Mouse (Mus musculus) adrenal gland, adult 18-20 months (tissue): Measurements from ENCODE around the gene Myo1b. TPM values are rescaled to one million over a fixed set of nuclear protein-coding genes. Genes with fewer than 3 reads are reported as not detected.
A peak's percentile ranks its signal among the peaks of the same experiment; 100 is the strongest.

ENCODE experiments used
- DNase-seq, 2 experiments: peaks; one replicate each; pipeline ENCODE4 v3.0.0; 2021 to 2022; ENCODE audit warnings: low spot score in 2 of 2
- total RNA-seq, 2 experiments: library from RNA; stranded (reverse); gene quantifications; 1 replicate in 1 of 2; 2 replicates in 1 of 2; pipeline ENCODE4 v1.2.3; 2021

Gene Myo1b
- total RNA-seq, 2 experiments from 2014 or later: 44.2 to 44.5 TPM

- DNase-seq: no peak
Measured at GRCm38 (mm10) chr1:51798011-51798471, 117.8 kb downstream of the Myo1b start.

- DNase-seq: peak in 1 of 2 experiments; percentile 11
Measured at GRCm38 (mm10) chr1:51795586-51796309, 120.1 kb downstream of the Myo1b start.

GRCm38 (mm10) chr1:51789269-51789668 is 126.6 kb downstream of the Myo1b start:
- DNase-seq: peak in 1 of 2 experiments; percentile 31

GRCm38 (mm10) chr1:51782091-51782490 is 133.8 kb downstream of the Myo1b start:
- DNase-seq: no peak

GRCm38 (mm10) chr1:51780357-51780756 is 135.5 kb downstream of the Myo1b start:
- no peak for DNase-seq

- DNase-seq: no peak
Measured at GRCm38 (mm10) chr1:51778241-51778640, 137.6 kb downstream of the Myo1b start.

- no peak for DNase-seq
Measured at GRCm38 (mm10) chr1:51770504-51770871, 145.4 kb downstream of the Myo1b start.

- no peak for DNase-seq
Measured at GRCm38 (mm10) chr1:51769815-51770503, 145.9 kb downstream of the Myo1b start.

- no peak for DNase-seq
Measured at GRCm38 (mm10) chr1:51766271-51766670, 149.6 kb downstream of the Myo1b start.

GRCm38 (mm10) chr1:51765156-51765555 is 150.7 kb downstream of the Myo1b start:
- no peak for DNase-seq

- no peak for DNase-seq
Measured at GRCm38 (mm10) chr1:51759657-51760056, 156.2 kb downstream of the Myo1b start.

- DNase-seq: peak in 1 of 2 experiments; percentile 17
Measured at GRCm38 (mm10) chr1:51758326-51759109, 157.4 kb downstream of the Myo1b start.

GRCm38 (mm10) chr1:51753621-51754020 is 162.2 kb downstream of the Myo1b start:
- no peak for DNase-seq

GRCm38 (mm10) chr1:51751006-51751405 is 164.9 kb downstream of the Myo1b start:
- DNase-seq: no peak

GRCm38 (mm10) chr1:51748306-51748705 is 167.6 kb downstream of the Myo1b start:
- no peak for DNase-seq

GRCm38 (mm10) chr1:51747494-51747893 is 168.4 kb downstream of the Myo1b start:
- DNase-seq: peak in 1 of 2 experiments; percentile 33

- no peak for DNase-seq
Measured at GRCm38 (mm10) chr1:51746711-51747240, 169.1 kb downstream of the Myo1b start.

- no peak for DNase-seq
Measured at GRCm38 (mm10) chr1:51743756-51744425, 172.0 kb downstream of the Myo1b start.

- no peak for DNase-seq
Measured at GRCm38 (mm10) chr1:51742586-51742985, 173.3 kb downstream of the Myo1b start.

GRCm38 (mm10) chr1:51740626-51741231 is 175.1 kb downstream of the Myo1b start:
- DNase-seq: no peak
